Mouse (Mus musculus) ES-E14 (cell line): ENCODE measurements at regions not wholly inside any gene's neighbourhood (a gene's known extent, or its start where the extent isn't known, plus 50 kb on each side); places are given as distances from the start of the nearest gene placed in this dataset.

Source experiments
- HCFC1 ChIP-seq: IDR thresholded peaks from 2 replicates; pipeline ENCODE4 v1.6.1; 2012; ENCODE audit warnings: low read length, inconsistent platforms, borderline replicate concordance; ENCODE audit not compliant: insufficient read depth
- MAFK ChIP-seq: IDR thresholded peaks from 2 replicates; pipeline ENCODE4 v1.6.1; 2014; ENCODE audit warnings: mild to moderate bottlenecking, low read depth, low read length, inconsistent platforms; ENCODE audit not compliant: insufficient read depth

DNA sequence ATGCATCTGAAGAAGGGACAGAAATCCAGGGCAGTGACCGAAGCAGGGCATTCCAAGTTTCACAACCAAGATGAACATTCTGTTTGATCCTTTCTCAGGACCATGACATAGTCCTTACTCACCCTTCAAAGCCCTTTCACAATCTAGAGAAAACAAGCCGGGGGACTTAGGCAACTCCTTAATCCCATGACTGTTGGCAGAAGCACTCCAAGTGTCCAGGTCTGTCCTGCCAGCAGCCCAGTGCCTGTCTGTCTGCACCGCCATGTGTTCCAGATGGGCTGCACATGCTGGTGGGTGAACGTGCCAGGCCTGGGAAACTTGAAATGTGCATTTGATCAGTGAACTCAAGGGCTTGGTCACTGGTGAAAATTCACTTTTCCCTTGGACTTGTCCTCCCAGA, 165.6 kb downstream of the Gm10260 start:
- no peak for TF ChIP-seq MAFK
- no peak for TF ChIP-seq HCFC1
